Mouse (Mus musculus) NIH3T3 (cell line): Measurements from ENCODE around the gene Ptpn4.

ENCODE experiments used
- DNase-seq: peaks from one replicate; pipeline ENCODE4 v3.0.0-alpha.2; 2012; ENCODE audit warnings: low read depth

Ptpn4 gene

DNA sequence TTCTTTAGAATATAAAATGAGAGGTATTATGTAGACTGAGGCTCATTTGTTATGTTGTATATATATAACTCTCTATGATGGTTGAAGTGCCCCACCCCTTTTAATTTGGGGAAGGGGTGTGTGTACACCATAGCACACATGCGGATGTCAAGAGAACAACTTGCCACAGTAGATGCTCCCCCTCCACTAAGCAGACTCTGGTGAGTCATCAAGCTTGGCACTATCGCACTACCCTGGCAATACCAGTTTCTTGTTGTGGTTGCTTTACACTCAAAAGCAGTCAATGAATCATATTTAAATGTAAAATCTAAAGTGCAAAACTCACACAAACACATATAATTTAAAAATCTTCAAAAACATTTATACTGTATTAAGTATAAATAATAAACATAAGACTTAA lies 31.4 kb downstream of the Ptpn4 start:
- peak; percentile 75 for DNase-seq

DNA sequence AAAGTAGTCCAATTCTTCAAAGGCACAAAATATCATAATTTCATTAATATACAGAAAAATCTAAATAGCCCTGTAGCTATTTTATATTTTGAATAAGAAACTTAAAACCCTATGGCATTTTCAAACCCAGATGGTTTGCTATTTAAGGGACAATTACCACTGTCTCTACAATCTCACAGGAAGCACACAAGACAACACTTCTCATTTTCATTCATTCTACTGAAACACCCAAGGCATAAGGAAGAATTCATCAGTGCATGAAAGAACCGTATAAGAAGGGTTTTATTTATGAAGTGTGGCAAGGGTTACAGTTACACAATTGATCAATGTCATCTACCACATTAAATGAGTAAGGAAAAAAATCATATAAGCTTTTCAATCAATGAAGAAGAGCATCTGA lies 32.8 kb downstream of the Ptpn4 start:
- DNase-seq: no peak

DNA sequence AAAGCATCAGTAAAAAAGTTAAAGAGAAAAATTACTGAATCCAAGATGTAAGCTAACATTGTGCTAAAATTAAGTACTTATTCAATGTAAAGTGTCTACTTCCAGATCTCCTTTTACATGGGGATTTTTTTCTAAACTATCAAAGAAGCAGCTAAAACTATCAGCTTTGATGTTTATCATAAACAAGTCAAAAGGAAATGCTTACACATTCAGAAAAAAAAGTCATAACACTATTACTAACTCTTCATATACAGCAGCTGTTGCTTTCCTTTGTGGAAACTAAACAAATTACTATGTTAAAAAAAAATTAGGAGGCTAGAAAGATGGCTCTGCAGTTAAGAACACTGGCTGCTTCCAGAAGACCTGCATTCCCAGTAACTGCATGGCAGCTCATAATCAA lies 42.2 kb downstream of the Ptpn4 start:
- no peak for DNase-seq

DNA sequence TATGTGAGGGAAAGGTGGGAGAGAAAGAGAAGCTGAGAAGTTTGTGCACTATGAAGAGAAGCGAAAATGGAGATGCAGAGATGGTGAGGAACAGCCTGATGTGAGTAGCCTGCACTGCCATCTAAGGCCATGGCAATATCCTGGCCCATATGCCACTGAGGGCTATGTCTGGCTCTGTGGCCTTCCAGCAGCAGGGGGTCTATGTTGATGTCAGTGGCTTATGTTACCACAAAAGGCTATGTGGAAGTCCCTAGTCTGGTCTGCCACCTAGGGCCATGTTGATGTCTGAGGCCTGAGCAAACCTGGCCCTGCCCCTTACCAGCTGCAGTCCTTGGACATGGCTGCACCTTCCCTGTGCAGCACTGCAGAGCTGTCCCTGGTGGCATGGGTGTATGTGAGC lies 43.1 kb downstream of the Ptpn4 start:
- no peak for DNase-seq

DNA sequence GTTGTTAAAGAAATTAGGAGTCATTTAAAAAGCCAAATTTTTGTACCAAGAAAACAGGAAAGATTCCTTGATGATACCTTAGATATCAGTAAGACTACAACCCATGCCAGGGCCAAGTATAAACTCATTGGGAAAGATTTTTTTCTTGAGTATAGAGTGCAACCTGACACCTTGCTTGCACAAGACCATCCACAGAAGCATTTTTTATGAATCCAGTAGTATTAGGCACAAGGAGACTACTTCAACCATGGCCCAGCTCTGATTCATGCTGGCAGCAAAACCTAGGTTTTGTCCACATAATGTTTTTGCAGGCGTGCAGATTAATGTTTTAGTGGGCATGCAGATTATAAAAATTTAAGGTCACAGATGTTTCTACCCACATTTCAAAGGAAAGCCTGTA lies 46.8 kb downstream of the Ptpn4 start:
- peak; percentile 82 for DNase-seq

DNA sequence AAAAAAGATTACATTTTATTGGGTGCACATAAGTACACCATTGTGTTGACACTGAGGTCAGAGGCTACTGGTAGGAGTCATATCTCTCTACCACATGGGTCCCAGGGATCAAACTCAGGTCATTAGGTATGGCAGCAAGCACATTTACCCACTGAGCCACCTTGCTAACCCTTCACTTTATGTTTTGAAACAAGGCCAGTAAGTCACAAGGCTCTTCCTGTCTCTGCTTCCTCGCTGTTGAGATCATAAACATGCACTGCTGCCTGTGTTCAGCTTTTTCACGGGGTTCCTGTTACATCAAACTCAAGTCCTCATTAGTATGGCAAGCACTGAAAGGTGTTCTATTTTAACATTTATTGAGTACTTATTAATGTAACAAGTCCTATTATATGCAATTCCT lies 61.5 kb downstream of the Ptpn4 start:
- no peak for DNase-seq

DNA sequence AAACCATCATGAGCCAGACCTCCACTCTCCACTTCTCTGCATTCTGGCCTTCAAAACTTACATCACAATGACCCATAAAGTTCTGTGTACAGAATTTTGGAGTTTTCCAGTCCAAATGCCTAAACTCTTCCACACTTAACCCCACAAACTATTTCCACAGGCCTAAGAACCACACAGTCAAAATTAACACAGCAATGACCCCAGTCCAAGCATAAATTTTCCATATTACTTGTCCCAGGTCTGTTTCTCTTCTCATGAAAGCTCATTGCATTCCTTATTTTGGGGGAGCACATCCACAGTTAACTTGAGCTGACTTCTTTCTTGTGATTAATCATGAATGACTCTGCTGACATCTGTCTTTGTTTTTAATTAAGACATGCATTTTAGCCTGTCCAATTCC lies 101.7 kb downstream of the Ptpn4 start:
- DNase-seq: no peak

DNA sequence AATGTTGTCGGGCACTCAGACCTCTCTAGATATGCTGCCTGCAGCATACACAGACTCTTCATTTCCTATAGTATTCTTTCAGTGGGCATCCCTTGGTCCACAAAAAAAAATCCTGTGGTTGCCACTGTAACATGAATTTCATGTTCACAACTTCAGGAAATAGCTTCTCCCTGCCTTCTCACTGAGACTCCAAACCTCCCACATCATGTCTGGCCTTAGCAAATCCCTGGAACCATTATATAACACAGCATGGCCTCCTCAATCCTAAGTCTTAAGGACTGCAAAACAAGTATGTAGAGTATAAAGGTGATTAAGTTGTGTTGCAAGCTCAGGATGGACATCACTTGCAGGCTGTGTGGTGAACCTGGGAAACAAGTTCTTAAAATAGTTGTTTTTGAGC lies 102.6 kb downstream of the Ptpn4 start:
- DNase-seq: no peak

DNA sequence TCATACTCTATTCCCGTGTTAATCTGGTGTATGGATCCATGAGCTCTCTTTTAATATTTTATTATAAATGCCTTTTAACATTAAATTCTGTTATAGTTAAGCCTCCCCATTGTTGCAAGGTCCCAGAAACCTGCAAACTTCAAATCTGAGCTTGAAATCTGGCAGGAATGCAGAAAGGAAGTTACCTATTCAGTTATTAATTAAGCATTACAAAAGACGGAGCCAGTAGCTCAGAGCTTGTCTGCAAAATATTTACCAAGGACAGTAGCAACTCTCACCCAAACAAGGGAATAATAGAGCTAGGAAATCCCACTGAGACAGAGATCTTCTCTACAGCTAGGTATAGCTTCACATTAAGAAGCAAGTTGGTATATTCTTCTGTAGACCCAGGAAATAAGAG lies 106.2 kb downstream of the Ptpn4 start:
- DNase-seq: no peak

DNA sequence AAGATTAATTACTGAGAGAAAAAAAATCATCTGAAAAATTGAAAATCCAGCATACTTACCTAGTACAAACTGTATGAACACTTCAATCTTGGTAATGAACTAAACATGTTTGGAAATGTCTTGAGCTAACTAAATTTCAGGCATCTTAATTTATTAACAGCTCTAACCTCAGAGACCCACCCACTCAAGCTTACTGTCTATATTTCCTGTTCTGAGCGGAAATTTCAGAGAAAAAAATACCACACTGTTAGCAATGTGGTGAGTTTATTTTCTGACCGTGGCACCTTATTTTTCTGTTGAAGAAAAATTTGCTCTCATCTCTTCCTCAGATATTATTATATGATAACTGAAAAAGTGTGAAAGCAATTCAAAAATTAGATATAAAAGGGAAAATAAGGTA lies 124.4 kb downstream of the Ptpn4 start:
- no peak for DNase-seq

DNA sequence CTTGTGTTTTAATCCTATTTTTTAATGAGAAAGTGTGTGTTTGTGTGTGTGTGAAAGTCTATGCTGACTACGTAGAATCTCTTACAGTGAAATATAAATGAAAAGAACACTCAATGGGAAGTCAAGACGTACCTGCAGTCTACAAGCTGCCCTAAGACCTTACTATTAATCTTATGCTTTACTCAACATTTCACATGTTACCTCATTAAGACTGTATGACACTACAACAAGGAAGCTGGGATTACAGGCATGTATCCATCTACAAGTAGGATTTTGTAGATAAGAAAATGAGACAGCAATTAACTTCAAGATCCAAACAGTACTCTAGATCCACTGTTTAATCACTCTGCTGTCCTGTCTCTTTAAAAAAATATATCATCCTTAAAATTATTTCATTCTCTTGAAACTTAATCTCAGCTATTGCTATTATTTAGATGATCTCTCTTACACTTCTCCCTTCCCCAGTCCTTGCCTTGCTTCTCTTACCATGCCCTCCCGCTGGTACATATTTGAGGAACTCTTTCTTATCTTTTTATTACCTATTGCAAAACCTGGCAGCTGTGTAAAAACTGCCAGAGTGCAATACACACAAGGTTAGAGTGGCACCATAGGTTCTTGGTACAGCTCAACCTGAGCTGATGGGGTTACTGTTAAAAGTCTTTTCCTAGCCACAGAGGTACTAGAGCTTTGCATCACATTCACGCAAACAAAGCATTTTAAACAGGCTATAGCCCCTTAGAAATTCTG lies 130.8 kb downstream of the Ptpn4 start:
- DNase-seq: no peak

DNA sequence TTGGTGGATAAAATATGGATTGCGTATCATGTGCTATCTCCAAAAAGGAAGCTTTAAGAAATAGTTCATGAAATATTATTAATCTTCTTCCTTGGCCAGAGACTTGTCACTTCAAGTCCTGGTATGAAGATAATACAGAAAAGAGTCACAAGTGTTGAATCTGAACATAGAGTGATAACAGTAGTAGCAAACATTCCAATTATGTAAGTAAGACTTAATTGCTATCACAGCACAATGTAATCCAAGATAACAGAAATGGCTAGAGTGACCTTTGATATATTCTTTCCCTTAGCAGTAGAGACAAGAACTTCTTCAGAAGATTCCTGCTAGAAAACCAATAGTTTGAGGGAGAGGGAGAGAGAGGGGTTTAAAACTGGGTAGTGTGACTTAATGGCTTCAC lies 140.6 kb downstream of the Ptpn4 start:
- no peak for DNase-seq

DNA sequence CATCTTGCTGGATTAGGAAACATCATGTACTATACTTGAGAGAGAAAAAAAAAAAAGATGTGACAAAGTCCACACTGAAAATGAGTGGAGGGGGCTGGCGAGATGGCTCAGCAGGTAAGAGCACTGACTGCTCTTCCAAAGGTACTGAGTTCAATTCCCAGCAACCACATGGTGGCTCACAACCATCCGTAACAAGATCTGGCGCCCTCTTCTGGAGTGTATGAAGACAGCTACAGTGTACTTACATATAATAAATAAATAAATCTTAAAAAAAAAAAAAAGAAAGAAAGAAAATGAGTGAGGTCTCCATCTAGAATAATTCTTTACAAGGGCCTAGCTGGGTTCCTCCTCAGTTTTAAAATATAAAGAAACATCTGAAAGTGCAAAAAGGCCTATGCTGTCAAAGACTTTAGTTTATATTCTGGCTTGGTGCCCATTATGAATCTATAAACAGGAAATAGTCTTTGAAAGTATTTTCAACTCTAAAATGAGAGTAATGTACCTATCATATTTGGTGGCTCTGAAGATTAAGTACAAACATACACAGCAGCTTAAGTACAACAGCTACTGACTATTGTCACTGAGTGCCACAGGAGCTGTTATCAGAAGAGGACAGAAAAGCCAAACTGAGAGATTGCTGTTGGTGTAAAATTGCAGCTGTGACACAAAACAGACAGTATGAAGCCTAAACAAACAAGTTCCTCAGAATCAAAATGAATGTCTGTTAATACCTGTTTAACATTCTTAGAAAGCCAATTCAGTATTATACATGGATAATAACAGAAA lies 151.4 kb downstream of the Ptpn4 start:
- no peak for DNase-seq

DNA sequence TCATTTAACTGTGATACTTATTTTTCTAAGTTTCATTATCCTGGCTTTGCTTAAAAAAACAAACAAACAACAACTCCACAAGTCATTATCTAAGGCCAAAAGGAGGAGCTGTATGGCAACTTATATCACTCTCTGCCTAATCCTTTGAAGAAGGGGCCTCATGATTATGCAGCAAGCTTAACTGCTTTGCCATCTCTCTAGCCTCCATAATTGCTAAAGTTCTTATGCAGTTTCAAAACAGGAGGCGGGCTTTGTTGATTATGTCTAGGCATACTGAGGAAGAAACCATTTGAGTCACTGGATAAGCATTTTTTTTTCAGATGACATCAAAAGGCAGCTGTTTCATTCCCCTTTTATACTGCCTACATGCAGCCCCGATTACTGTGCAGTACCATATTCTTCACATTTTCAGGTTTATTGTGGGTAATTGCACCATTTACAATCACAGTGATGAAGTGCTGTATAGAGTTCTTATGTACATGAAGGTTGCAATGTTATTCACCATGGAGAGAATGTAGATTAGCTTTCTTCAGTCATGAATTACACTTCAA lies 155.7 kb downstream of the Ptpn4 start:
- DNase-seq: no peak

DNA sequence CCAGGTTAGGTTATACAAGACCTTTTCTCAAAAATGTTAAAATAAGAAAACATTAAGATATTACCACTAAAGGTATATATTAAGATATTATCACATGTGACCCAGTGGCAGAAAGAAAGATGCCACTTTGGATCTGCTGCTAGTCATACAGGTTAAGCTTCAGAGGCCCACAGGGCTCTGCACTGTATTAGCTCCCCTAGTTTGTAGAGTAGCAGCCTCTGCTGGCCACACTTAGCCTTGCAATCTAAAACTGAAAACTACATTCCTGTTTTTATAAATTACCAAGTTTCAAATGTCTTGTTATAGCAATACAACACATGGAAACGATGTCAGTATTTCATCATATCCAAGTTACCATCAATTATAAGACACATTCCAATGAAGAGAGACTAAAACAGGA lies 162.4 kb downstream of the Ptpn4 start:
- DNase-seq: peak; percentile 65

DNA sequence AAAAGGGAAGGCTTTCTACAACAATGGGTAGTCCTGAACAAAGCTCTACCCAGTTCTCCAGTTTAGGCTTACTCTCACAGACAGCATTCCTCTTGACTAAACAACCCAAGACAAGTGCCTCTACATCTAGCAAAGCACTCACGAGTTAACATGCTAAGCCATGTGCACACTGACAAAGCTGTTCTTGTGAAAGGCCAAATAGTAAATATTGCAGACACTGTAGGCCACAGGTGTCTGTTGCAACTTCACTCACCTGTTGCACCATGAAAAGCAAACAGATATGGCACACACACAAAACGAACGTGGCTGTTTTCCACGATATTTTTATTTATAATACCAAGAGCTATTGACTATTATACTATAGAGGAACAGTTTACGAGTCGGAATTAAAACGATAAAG lies 170.5 kb downstream of the Ptpn4 start:
- no peak for DNase-seq

DNA sequence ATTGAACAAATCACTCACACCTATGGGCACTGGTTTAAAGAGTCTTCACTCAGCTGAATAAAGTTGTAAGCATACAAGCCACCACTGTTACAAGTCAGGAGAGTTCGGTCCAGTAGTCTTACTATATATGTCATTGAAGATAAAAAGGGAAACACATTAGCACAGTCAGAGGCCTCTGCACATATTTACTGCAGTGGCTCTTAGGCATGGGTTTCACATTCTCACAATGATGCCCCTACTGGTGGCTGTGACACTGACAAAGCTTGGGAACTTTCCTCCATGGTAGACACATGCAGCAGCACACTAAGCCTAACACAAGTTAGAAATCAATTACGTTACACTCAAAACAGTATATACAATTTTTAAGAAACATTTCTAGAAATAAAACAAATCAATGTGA lies 183.1 kb downstream of the Ptpn4 start:
- peak; percentile 10 for DNase-seq

DNA sequence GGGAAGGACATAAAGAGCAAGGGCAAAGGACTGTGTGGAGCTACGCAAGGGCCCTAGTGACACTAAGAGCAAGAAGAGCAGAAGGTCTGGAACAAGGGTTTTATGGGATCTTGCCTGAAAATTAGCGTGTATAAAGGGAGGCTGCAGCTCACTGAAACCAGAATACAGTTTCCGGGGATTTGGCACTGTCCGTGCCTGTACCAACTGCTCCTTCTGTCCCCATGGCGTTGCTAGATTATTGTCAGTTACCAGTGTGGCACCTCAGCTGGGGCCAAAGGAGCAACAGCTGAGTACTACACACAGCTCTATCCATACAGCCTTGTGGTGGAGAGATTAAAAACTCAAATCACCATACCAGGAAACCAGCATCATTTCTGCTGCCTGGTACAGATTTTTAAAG lies 187.0 kb downstream of the Ptpn4 start:
- DNase-seq: no peak

DNA sequence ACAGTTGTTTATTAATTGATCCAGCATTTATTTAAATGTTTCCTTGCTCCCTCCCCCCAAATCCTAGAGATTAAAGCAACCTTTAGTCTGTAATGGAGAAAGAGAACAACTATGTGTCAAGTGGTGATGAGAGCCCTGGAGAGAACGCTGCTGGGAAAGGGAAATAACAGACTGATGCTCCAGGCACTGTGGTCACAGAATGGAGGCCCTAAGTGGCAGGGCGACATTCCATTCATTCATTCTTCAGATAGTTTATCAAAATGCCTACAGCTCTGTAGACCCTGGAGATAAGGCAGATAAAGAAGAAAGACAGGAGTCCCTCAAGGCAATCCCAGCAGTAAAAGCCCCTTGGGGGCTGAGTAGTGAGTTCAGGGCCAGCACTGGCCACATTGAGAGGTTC lies 187.8 kb downstream of the Ptpn4 start:
- DNase-seq: no peak

DNA sequence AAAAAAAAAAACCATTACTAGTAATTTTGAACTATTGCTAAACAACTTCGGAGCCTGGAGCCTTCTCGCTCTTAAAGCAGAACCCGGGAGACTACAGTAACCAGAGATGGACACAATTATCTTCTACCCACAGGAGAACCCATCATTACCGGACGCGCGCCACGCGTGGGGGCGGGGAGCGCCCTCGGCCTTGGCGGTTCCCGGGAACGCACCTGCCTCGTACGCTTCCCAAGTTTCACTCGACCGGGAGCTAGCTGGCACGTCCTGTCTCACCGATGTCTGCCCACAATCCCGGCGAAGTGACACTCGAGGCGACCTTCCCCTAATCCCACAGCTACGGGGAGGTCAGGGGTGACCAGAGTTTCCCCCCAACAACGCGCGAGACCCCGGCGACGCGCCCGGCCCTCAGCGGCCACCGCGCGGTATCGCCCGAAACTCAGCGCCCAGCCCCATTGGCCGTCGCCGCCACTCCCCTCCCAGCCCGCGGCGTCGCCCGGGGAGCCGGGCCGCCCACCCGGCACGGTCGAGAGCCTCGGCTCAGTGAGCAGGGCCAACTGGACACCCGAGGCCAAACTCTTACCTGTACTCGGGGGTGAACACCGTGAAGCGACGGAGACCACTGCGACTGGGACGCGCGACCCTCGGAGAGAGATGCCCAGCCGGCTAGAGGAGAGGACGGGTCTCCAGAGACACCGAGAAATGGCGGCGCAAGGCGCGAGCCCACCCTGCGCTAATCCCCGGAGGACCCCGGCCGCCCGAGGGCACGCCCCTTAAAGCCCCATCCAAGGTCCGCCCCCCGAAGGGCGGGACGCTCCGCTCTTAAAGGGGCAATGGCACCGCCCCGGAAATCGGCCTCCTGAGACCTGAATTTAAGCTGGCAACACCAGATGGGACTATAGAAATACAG lies 189.0 kb downstream of the Ptpn4 start, which contains the start of gene Epb41l5:
Gene Epb41l5, minus strand, starts transcription at position 796 of the 907 bp plus-strand sequence.
- peak; percentile 89 for DNase-seq

DNA sequence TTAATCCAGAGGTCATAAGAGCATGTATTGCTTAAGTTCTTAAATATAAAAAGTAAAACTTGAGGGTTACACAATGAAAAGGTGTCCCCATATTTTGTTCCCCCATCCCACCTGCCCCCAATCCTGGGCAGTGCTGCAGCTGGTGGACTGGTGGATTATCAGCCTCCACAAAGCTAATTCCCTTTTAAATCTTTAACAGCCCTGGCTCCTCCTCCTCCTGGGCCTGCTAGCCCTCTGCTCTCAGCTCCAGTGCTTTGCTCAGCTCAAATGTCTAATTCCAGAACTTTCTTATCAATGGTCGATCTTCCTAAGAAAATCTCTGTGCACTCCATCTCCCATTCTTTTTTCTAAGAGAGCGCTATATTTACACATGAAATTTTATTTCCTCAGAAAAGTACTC lies 191.1 kb downstream of the Ptpn4 start:
- no peak for DNase-seq

DNA sequence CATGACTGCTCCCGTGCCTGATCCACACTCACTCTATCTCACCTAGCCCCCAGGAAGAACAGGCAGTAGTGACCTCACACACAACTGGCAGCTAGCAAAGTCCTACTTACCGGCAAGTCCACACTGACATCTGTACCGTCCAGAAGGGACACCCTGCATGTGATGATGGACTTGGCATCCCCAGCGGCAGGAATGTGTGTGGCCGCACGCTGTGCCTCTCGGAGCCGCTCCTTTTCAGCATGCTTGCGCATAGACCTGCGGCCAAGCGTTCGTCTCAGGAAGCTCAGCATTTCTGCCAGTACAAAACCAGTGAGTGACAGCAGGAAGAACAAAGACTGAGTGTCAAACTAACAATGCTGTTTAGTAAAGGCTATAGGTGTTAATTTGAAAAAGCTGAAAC lies 195.0 kb downstream of the Ptpn4 start:
- no peak for DNase-seq
